Mouse (Mus musculus): ENCODE results near the gene Fggy. TPM values are rescaled to one million over a fixed set of nuclear protein-coding genes. Genes with fewer than 3 reads are reported as not detected.

Gene Fggy
- polyA plus RNA-seq, 1 experiment: 2.7 TPM

- no peak overlapping the region for H3K27ac ChIP-seq (ENCODE audit: insufficient read depth, low read length)
- H3K4me1 ChIP-seq (ENCODE audit: control insufficient read depth, insufficient read depth, insufficient read length): no peaks in the 10 kb centered on the region
- H3K4me3 ChIP-seq (ENCODE audit: extremely low read depth, insufficient read depth, insufficient read length): no peak overlapping the region
- H3K36me3 ChIP-seq (ENCODE audit: control insufficient read depth, insufficient read depth, low read length): no peaks in the 10 kb centered on the region
- no peak for TF ChIP-seq POLR2A (IDR thresholded peaks at IDR 0.05; ENCODE audit: low read depth, low read length)
- TF ChIP-seq CTCF (IDR thresholded peaks at IDR 0.05; ENCODE audit: extremely low read depth, insufficient read depth, insufficient read length, insufficient replicate concordance): no peak
- no peak for DNase-seq (ENCODE audit: low read depth in 1 of 2, low spot score in 2 of 2)
- 91% methylated on average over 3 of the region's 3 CpGs for WGBS
- H3K27me3 ChIP-seq (ENCODE audit: control insufficient read depth, insufficient read depth, low read length): no peaks in the 10 kb centered on the region
Measured at GRCm38 (mm10) chr4:95668543-95668942, 111.2 kb downstream of the Fggy start.

DNA sequence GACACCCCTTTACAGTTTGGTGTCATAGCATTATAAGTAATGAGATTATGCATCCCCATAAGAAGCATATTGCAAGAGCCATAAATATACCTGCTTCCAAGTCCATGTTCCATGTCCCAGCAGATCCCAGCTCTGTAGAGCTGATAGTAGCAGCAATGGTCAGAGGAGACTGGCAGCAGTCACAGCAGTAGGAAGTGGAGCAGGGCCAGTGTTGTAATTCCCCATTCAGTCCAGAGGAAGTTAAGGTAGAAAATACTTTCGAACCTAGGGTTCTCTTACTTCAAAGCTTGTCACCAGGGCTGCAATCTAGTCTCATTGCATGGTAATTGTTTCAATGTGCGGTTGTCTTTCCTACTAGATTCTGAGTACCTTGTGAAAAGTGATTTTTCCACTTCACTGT is 112.0 kb downstream of the Fggy start:
- 61% methylated on average over 2 of the region's 2 CpGs for WGBS
- Histone ChIP-seq H3K27me3 (ENCODE audit: control insufficient read depth, insufficient read depth, low read length) (no peaks in the 10 kb centered on the region), H3K27ac (ENCODE audit: insufficient read depth, low read length) (no peak overlapping the region), H3K4me3 (ENCODE audit: extremely low read depth, insufficient read depth, insufficient read length) (no peak overlapping the region), H3K4me1 (ENCODE audit: control insufficient read depth, insufficient read depth, insufficient read length) (no peaks in the 10 kb centered on the region), H3K36me3 (ENCODE audit: control insufficient read depth, insufficient read depth, low read length) (no peaks in the 10 kb centered on the region)
- no peak for TF ChIP-seq POLR2A (IDR thresholded peaks at IDR 0.05; ENCODE audit: low read depth, low read length)
- DNase-seq (ENCODE audit: low read depth in 1 of 2, low spot score in 2 of 2): no peak

DNA sequence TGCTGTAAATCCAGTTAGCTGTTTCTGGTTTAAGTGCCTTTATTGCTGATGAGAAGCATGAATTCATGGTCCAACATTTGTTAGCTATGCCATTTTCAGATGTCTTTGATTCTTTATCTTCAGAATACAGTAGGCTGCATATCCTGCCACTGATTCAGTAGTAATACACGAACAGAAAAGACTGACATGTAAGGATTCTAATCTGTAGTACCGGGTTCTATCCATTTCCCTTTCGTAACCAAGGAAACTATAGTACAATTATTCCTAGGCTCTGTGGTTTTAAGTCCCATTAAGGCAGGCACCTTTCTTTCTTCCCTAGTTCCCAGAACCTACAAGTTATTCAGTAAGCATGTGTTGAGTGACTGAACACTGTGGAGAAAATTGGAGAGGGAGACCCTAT is 113.3 kb downstream of the Fggy start:
- H3K4me1 ChIP-seq (ENCODE audit: control insufficient read depth, insufficient read depth, insufficient read length): no peaks in the 10 kb centered on the region
- TF ChIP-seq CTCF (IDR thresholded peaks at IDR 0.05; ENCODE audit: extremely low read depth, insufficient read depth, insufficient read length, insufficient replicate concordance) (no peak), POLR2A (IDR thresholded peaks at IDR 0.05; ENCODE audit: low read depth, low read length) (no peak)
- H3K27me3 ChIP-seq (ENCODE audit: control insufficient read depth, insufficient read depth, low read length): no peaks in the 10 kb centered on the region
- DNase-seq (ENCODE audit: low read depth in 1 of 2, low spot score in 2 of 2): no peak
- WGBS: 66% methylated on average over 3 of the region's 3 CpGs
- no peaks in the 10 kb centered on the region for H3K36me3 ChIP-seq (ENCODE audit: control insufficient read depth, insufficient read depth, low read length)
- H3K4me3 ChIP-seq (ENCODE audit: extremely low read depth, insufficient read depth, insufficient read length): no peak overlapping the region
- no peak overlapping the region for H3K27ac ChIP-seq (ENCODE audit: insufficient read depth, low read length)

- no peaks in the 10 kb centered on the region for H3K36me3 ChIP-seq (ENCODE audit: control insufficient read depth, insufficient read depth, low read length)
- TF ChIP-seq POLR2A (IDR thresholded peaks at IDR 0.05; ENCODE audit: low read depth, low read length): no peak
- TF ChIP-seq CTCF (IDR thresholded peaks at IDR 0.05; ENCODE audit: extremely low read depth, insufficient read depth, insufficient read length, insufficient replicate concordance): no peak
- DNase-seq (ENCODE audit: low read depth in 1 of 2, low spot score in 2 of 2): no peak
- no peaks in the 10 kb centered on the region for H3K4me1 ChIP-seq (ENCODE audit: control insufficient read depth, insufficient read depth, insufficient read length)
- H3K4me3 ChIP-seq (ENCODE audit: extremely low read depth, insufficient read depth, insufficient read length): no peak overlapping the region
- H3K27ac ChIP-seq (ENCODE audit: insufficient read depth, low read length): no peak overlapping the region
- H3K27me3 ChIP-seq (ENCODE audit: control insufficient read depth, insufficient read depth, low read length): no peaks in the 10 kb centered on the region
- WGBS: 76% methylated on average over 1 of the region's 1 CpGs
Measured at GRCm38 (mm10) chr4:95672039-95672438, 114.7 kb downstream of the Fggy start.

- H3K27me3 ChIP-seq (ENCODE audit: control insufficient read depth, insufficient read depth, low read length): no peaks in the 10 kb centered on the region
- no peak overlapping the region for H3K4me3 ChIP-seq (ENCODE audit: extremely low read depth, insufficient read depth, insufficient read length)
- 90% methylated on average over 2 of the region's 2 CpGs for WGBS
- TF ChIP-seq CTCF (IDR thresholded peaks at IDR 0.05; ENCODE audit: extremely low read depth, insufficient read depth, insufficient read length, insufficient replicate concordance) (no peak), POLR2A (IDR thresholded peaks at IDR 0.05; ENCODE audit: low read depth, low read length) (no peak)
- no peak for DNase-seq (ENCODE audit: low read depth in 1 of 2, low spot score in 2 of 2)
- H3K27ac ChIP-seq (ENCODE audit: insufficient read depth, low read length): no peak overlapping the region
- H3K36me3 ChIP-seq (ENCODE audit: control insufficient read depth, insufficient read depth, low read length): no peaks in the 10 kb centered on the region
- no peaks in the 10 kb centered on the region for H3K4me1 ChIP-seq (ENCODE audit: control insufficient read depth, insufficient read depth, insufficient read length)
Measured at GRCm38 (mm10) chr4:95676390-95676789, 119.1 kb downstream of the Fggy start.

DNA sequence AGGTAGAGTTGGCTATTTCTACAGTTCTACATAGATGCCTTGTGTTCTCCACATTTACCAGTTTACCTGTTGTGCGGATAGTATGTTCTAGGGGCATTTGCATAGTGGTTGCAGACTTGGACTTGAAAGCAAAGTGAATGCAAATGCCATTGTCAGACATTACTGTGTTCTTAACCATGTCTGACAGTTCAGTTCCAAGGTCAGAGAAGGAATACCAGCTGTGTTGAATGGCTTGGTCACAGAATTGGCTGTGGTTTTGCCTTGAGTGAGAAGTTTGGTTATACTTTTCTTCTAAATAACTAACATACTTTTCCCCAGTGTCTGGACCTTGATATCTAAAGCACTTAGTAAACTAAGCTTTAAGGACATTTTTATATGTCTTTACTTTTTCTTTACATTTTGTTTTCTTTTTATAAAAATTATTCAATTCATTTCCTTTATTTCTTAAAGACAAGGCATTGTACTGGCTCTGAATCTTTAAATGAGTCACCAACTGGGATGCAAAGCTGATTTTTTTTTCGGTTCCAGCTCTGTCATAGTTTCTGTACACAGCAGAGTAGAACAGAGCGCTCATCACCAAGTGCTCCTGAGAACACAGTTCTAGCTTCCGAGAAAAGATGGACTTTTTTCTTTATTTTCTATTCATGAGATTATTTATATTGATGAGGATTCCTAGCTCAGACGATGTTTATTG is 123.6 kb downstream of the Fggy start:
- Histone ChIP-seq H3K4me1 (ENCODE audit: control insufficient read depth, insufficient read depth, insufficient read length) (no peaks in the 10 kb centered on the region), H3K36me3 (ENCODE audit: control insufficient read depth, insufficient read depth, low read length) (no peaks in the 10 kb centered on the region), H3K4me3 (ENCODE audit: extremely low read depth, insufficient read depth, insufficient read length) (no peak overlapping the region; the same call in 1 of the 2 replicates), H3K27ac (ENCODE audit: insufficient read depth, low read length) (no peak overlapping the region), H3K27me3 (ENCODE audit: control insufficient read depth, insufficient read depth, low read length) (no peaks in the 10 kb centered on the region)
- TF ChIP-seq CTCF (IDR thresholded peaks at IDR 0.05; ENCODE audit: extremely low read depth, insufficient read depth, insufficient read length, insufficient replicate concordance) (no peak), POLR2A (IDR thresholded peaks at IDR 0.05; ENCODE audit: low read depth, low read length) (no peak)
- no peak for DNase-seq (ENCODE audit: low read depth in 1 of 2, low spot score in 2 of 2)
- WGBS: 91% methylated on average over 5 of the region's 5 CpGs

DNA sequence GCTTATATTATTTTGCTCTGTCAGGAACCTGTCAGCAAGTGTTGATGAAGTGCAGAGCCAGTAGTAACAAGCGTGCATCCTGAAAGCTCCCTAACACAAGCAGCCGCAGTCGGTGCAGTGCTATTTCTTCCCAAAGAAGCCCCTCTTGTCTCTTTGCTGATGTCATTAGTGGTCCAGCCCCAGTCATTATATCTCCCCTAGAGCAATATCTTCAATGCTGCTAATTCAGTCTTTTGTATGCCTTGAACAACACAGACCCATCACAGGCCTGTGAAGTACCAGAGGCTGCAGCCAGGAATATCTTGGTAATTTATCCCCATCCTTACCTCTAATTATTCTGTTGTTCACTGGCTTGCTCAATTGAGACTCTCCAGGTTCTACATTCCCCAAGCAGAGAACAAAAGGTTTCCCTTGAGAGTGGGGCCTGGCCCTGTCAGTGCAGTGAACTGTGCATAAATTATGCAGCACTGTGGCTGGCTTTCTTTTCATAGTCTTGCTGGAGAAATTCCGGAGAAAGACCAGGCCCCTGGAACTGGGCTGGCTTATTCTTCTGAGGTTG is 127.3 kb downstream of the Fggy start:
- 89% methylated on average over 4 of the region's 4 CpGs for WGBS
- H3K27me3 ChIP-seq (ENCODE audit: control insufficient read depth, insufficient read depth, low read length): no peaks in the 10 kb centered on the region
- no peak for DNase-seq (ENCODE audit: low read depth in 1 of 2, low spot score in 2 of 2)
- H3K4me3 ChIP-seq (ENCODE audit: extremely low read depth, insufficient read depth, insufficient read length): no peak overlapping the region
- TF ChIP-seq POLR2A (IDR thresholded peaks at IDR 0.05; ENCODE audit: low read depth, low read length) (no peak), CTCF (IDR thresholded peaks at IDR 0.05; ENCODE audit: extremely low read depth, insufficient read depth, insufficient read length, insufficient replicate concordance) (no peak)
- H3K27ac ChIP-seq (ENCODE audit: insufficient read depth, low read length): no peak overlapping the region
- H3K4me1 ChIP-seq (ENCODE audit: control insufficient read depth, insufficient read depth, insufficient read length): no peaks in the 10 kb centered on the region
- no peaks in the 10 kb centered on the region for H3K36me3 ChIP-seq (ENCODE audit: control insufficient read depth, insufficient read depth, low read length)
